Mouse (Mus musculus) hindlimb bud, embryonic 11.5 days (tissue): ENCODE results near the gene Tmc5.

Experiments
- DNase-seq: peaks from one replicate; pipeline ENCODE4 v3.0.0-alpha.2; 2012; ENCODE audit warnings: low read depth, low spot score; ENCODE audit errors: extremely low spot score

Gene Tmc5

GRCm38 (mm10) chr7:118597201-118597600, at the start of gene Tmc5:
Gene Tmc5, plus strand, starts transcription at chr7:118597297.
- DNase-seq: no peak

DNA sequence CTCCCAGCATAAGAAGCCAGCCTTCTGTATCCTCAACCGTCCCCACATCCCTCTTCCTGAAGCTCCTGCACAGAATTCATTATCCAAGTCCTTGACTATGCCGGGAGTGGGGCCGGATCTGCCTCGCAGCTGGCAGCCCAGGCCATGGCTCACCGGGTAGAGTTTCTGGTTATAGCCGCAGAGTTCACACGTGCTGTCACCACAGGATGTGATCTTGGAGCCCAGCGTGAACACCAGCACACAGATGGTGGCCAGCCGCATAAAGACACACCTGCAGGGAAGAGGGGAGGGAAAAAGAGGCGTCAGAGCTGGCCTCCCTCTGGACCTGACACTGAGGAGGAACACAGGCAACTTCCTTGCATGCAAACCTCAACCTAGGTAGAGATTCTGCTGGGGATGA, 49.6 kb upstream of the Tmc5 start:
- no peak for DNase-seq

- no peak for DNase-seq
These were observed 43.2 kb upstream of the Tmc5 start for GRCm38 (mm10) chr7:118553881-118554280.

DNA sequence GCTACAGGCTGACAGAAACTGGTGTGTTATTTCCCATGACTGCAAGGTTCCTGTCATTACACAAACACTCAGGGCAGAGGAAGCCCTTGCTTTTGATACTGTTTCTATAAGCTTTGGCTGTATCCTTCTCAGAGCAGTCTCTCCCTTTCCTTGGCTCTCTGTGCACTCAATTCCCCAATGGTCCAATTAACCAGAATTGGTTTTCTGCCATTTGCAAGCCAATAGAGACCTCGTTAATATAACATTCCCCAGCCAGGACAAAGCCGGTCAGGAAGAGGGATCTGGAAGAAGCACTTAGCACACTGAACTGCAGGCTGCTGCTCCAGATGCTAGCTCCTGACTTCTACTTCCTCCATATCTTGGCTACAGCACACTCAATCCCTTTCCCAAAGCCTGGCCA, 42.8 kb upstream of the Tmc5 start:
- DNase-seq: no peak

GRCm38 (mm10) chr7:118569121-118569543, 28.0 kb upstream of the Tmc5 start:
- DNase-seq: no peak

GRCm38 (mm10) chr7:118571350-118571749, 25.7 kb upstream of the Tmc5 start:
- DNase-seq: no peak

DNA sequence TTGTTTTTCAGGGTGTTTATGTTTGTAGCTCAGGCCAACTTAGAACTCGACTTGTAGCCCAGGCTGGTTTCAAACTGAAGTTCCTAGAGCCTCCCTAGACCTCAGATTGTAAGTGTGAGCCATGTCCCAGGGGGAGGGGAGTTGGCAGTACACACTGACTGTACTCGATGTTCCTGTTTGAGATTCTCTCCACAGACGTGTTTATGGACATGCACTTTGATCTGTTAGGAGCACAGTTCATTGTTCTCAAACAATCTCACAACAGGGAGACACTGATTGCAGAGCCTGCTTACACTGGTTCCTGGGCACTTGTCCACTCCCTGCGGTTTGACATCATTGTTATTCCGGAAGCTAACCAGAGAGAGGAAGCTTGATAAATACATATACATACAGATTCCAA, 25.1 kb upstream of the Tmc5 start:
- no peak for DNase-seq

- DNase-seq: no peak
These were observed 18.8 kb upstream of the Tmc5 start for GRCm38 (mm10) chr7:118578269-118578668.

GRCm38 (mm10) chr7:118579938-118580337, 17.2 kb upstream of the Tmc5 start:
- no peak for DNase-seq

DNA sequence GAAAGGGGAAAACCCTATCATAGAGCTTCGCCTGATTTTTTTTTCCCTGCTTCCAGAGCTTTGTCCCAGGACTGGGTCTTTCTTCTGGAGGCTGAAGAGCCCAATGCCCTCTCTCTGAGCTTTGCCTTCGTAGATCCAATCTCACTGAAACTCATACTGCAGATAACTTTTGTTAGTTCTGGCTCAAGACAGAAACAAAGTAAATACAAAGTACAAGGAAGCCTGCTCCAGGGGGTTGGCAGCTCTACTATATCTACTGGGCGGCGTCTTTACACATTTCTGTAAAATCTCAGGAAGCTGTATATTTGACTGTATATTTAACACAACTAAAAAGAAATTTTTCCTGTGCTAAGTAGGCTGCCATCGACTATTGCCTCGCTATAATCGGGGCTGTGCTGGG, 13.3 kb upstream of the Tmc5 start:
- no peak for DNase-seq

GRCm38 (mm10) chr7:118584257-118584907, 12.7 kb upstream of the Tmc5 start, which contains the start of gene Tmc7:
Gene Tmc7, minus strand, starts transcription at chr7:118584736.
- DNase-seq: no peak

DNA sequence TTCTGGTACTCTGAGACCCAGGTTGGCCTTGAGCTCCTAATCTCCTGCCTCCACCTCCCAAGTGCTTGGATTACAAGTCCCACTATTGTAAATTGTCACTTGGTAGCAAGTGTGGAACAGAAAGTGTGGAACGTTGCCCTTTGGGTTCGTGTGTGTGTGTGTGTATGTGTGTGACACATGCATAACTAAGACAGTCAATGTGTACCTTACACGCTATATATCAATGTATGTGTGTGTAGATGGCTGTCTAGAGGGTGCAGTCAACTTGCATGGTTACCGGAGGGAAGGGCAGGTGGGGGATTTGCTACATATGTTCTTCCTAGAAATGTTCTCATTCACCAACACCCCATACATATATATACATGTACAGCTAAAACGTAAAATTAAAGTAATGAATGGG, 12.2 kb upstream of the Tmc5 start:
- DNase-seq: no peak

- no peak for DNase-seq
These were observed 11.2 kb upstream of the Tmc5 start for GRCm38 (mm10) chr7:118585856-118586255.

DNA sequence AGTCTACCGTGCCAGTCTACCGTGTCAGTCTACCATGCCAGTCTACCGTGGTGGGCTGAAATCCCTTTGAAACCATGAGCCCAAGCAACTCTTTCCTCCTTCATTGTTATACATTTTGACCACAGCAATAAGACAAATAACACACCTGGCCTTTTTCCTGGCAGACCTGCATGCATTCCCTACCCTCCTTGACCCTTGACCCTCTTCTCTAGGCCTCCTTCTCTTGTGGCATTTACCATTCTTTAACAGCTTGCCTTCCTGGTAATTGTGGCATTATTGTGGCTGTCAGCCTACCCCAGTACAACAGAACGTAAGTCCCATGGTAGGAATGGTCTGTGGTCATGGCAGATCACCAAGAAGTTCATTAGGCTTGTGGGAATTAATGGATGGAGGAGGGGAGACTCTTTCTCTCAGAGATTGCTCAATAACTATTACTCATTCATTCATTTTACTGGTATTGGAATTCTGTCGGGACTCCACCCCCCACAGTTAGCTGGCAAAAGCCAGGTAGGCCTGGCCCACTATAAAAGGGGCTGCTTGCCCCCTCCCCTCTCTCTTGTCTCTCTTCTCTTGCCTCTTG, 6.3 kb upstream of the Tmc5 start:
- DNase-seq: no peak

DNA sequence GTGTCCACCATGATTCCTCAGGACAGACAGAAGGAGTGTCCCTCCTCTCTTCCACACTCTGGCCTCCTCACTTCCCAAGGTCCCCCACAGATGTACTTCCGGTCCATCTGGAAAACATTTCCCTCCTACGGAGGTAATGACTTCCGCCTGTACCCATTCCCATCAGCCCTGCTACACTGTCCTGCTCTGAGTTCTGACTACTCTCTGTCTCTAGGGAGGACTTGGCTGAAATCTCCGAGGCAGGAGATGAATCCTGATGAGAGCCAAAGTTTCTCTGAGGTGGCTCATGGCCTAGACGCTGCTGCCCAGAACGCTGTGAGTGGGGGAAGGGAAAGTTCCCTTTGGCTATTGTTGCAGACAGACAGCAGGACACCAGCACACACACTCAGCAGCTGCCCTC, 5.0 kb upstream of the Tmc5 start:
- DNase-seq: no peak

- no peak for DNase-seq
These were observed 3.3 kb upstream of the Tmc5 start for GRCm38 (mm10) chr7:118593567-118594407.

GRCm38 (mm10) chr7:118594611-118595010, 2.5 kb upstream of the Tmc5 start:
- DNase-seq: no peak

DNA sequence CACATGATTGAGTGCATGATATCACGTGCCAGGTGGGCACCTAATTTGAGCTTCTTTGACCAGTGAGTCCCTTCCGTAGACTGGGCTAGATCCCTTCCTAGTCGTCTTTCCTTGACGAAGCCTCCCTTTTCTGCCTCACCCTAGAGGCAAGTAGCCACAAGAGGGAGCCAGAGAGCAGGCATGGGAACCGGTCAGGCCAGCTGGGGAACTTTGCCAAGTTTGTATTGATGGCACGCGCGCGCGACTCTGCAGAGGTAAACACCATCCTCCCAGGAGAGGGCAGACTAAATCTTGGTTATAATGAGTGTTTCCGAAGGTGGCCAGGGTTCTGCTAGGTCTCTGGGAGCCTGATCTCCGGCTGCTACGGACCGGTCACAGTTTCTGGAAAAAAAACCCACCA, 1.9 kb upstream of the Tmc5 start:
- peak; percentile 89 for DNase-seq

DNA sequence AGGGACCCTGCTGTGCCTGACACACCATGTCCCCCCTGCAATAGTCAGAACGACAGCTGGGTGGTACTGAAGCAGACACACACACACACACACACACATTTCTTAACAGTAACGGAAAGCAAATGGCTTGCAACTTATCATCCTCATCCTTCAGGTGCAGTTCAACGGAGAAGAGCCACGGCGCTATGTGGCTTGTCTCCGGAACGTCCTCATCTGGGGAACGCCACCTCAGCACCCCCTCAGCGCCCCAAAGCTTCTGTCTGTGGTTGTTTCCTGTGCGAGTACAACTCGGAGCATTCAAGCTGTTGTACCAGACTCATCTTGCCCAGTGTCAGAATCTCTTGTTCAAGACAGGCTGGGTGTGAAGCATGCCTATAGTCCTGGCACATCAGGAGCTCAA, 826 bp upstream of the Tmc5 start:
- no peak for DNase-seq

GRCm38 (mm10) chr7:118599954-118600631, 3.0 kb downstream of the Tmc5 start:
- no peak for DNase-seq

DNA sequence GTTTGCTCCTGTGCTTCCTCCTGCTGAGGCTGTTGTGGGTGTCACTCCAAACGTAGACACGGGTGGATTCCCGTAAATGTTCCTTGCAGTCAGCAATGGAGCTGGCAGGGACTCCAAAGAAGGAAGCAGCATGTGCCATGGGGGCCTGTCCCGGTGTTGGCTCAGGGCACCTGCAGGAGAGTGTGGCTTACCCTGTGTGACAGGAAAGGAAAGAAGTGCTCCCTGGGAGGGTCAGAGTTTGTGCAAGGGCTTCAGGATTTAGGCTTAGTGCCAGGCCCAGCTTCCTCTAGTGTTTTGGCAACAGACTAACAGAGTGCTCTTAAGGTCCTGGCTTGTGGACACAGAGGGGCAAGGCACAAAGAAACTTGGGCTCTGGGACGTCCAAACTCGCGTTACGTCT, 7.7 kb downstream of the Tmc5 start:
- no peak for DNase-seq

GRCm38 (mm10) chr7:118609815-118610214, 12.7 kb downstream of the Tmc5 start:
- DNase-seq: no peak
